Mouse (Mus musculus) CH12.LX (cell line): ENCODE measurements at regions not wholly inside any gene's neighbourhood (a gene's known extent, or its start where the extent isn't known, plus 50 kb on each side); places are given as distances from the start of the nearest gene placed in this dataset.

Experiments used
- DNase-seq: peaks from one replicate; pipeline ENCODE4 v3.0.0-alpha.2; 2013; ENCODE audit errors: extremely low read depth
- H3K27ac ChIP-seq: 2 replicates; pipeline ENCODE4 v1.5.1; 2012; ENCODE audit warnings: low read depth, mild to moderate bottlenecking, control low read depth, moderate library complexity; ENCODE audit not compliant: insufficient read depth
- H3K27me3 ChIP-seq: replicated peaks from 2 replicates; pipeline ENCODE3; 2012; ENCODE audit warnings: inconsistent platforms
- H3K36me3 ChIP-seq, 2 experiments: replicated peaks in 1 of 2; 2 replicates each; pipeline versions ENCODE3 to v1.6.1; 2012; ENCODE audit warnings: inconsistent platforms in 1 of 2, low read length in 1 of 2, mild to moderate bottlenecking in 1 of 2, mixed read lengths in 1 of 2, moderate library complexity in 1 of 2; ENCODE audit not compliant: control insufficient read depth in 1 of 2, insufficient read depth in 1 of 2
- H3K4me1 ChIP-seq, 2 experiments: 2 replicates each; pipeline ENCODE4 v1.6.1; 2012; ENCODE audit warnings: inconsistent platforms in 1 of 2, moderate library complexity in 1 of 2; ENCODE audit not compliant: insufficient read depth in 2 of 2, control insufficient read depth in 1 of 2
- H3K4me2 ChIP-seq: 2 replicates; pipeline ENCODE4 v1.6.1; 2012; ENCODE audit warnings: low read depth, mild to moderate bottlenecking, control low read depth; ENCODE audit not compliant: poor library complexity, insufficient read depth, severe bottlenecking
- H3K4me3 ChIP-seq, 3 experiments: fragments of 150-350 bp in 1 of 3; sonication (generic) in 1 of 3; replicated peaks in 1 of 3; 2 replicates each; pipeline versions ENCODE3 to v1.5.1; 2011 to 2012; ENCODE audit warnings: low read depth in 2 of 3, low read length in 2 of 3, mild to moderate bottlenecking in 2 of 3, moderate library complexity in 2 of 3, control low read depth in 1 of 3, improper control_type of control experiment in 1 of 3, inconsistent platforms in 1 of 3, mixed read lengths in 1 of 3; ENCODE audit not compliant: poor library complexity in 1 of 3
- H3K79me2 ChIP-seq: replicated peaks from 2 replicates; pipeline ENCODE4 v1.6.1; 2012; ENCODE audit warnings: mild to moderate bottlenecking, moderate library complexity; ENCODE audit not compliant: control insufficient read depth, poor library complexity, insufficient read depth, severe bottlenecking; ENCODE audit errors: extremely low read depth
- H3K9ac ChIP-seq: 2 replicates; pipeline ENCODE4 v1.6.1; 2012; ENCODE audit warnings: low read depth, mild to moderate bottlenecking, control low read depth, moderate library complexity; ENCODE audit not compliant: insufficient read depth
- H3K9me3 ChIP-seq: replicated peaks from 2 replicates; pipeline ENCODE3; 2012; ENCODE audit warnings: low read length, inconsistent platforms, mixed read lengths
- BHLHE40 ChIP-seq: IDR thresholded peaks from 2 replicates; pipeline ENCODE4 v1.6.1; 2011; ENCODE audit warnings: mild to moderate bottlenecking, low read depth, low read length, improper control_type of control experiment
- CHD2 ChIP-seq: IDR thresholded peaks from 2 replicates; pipeline ENCODE4 v1.6.1; 2011; ENCODE audit warnings: low read length, improper control_type of control experiment
- CTCF ChIP-seq, 2 experiments: IDR thresholded peaks in 1 of 2; conservative IDR thresholded peaks in 1 of 2; 2 replicates each; pipeline ENCODE4 v1.5.1; 2011 to 2012; ENCODE audit warnings: low read depth in 2 of 2, low read length in 2 of 2, improper control_type of control experiment in 1 of 2, inconsistent platforms in 1 of 2, mild to moderate bottlenecking in 1 of 2, moderate library complexity in 1 of 2
- ELF1 ChIP-seq: IDR thresholded peaks from 2 replicates; pipeline ENCODE4 v1.6.1; 2014; ENCODE audit warnings: low read depth, mild to moderate bottlenecking, inconsistent platforms, low read length, improper control_type of control experiment
- EP300 ChIP-seq: IDR thresholded peaks from 2 replicates; pipeline ENCODE4 v1.6.1; 2011; ENCODE audit warnings: low read length, improper control_type of control experiment
- ETS1 ChIP-seq: conservative IDR thresholded peaks from 2 replicates; pipeline ENCODE4 v1.6.1; 2012; ENCODE audit warnings: low read depth, mild to moderate bottlenecking, inconsistent platforms, low read length, improper control_type of control experiment, moderate library complexity
- GABPA ChIP-seq: IDR thresholded peaks from 2 replicates; pipeline ENCODE4 v1.6.1; 2012; ENCODE audit warnings: low read depth, low read length, improper control_type of control experiment, inconsistent platforms; ENCODE audit not compliant: insufficient replicate concordance
- HCFC1 ChIP-seq: IDR thresholded peaks from 2 replicates; pipeline ENCODE4 v1.6.1; 2012; ENCODE audit warnings: low read depth, mild to moderate bottlenecking, inconsistent platforms, low read length, improper control_type of control experiment
- KAT2A ChIP-seq: IDR thresholded peaks from 2 replicates; pipeline ENCODE4 v1.6.1; 2012; ENCODE audit warnings: low read length, improper control_type of control experiment, inconsistent platforms; ENCODE audit not compliant: insufficient replicate concordance
- MAFK ChIP-seq: IDR thresholded peaks from 2 replicates; pipeline ENCODE4 v1.6.1; 2011; ENCODE audit warnings: low read length, improper control_type of control experiment; ENCODE audit not compliant: insufficient replicate concordance
- MEF2A ChIP-seq: IDR thresholded peaks from 2 replicates; pipeline ENCODE4 v1.6.1; 2014; ENCODE audit warnings: low read depth, mild to moderate bottlenecking, inconsistent platforms, low read length, improper control_type of control experiment, borderline replicate concordance
- MXI1 ChIP-seq: IDR thresholded peaks from 2 replicates; pipeline ENCODE4 v1.6.1; 2011; ENCODE audit warnings: mild to moderate bottlenecking, low read depth, low read length, improper control_type of control experiment
- MYC ChIP-seq: IDR thresholded peaks from 2 replicates; pipeline ENCODE4 v1.6.1; 2011; ENCODE audit warnings: low read depth, mild to moderate bottlenecking, improper control_type of control experiment, low read length
- POLR2AphosphoS2 ChIP-seq: IDR thresholded peaks from 2 replicates; pipeline ENCODE4 v1.6.1; 2011; ENCODE audit warnings: low read depth, low read length, improper control_type of control experiment
- RAD21 ChIP-seq: IDR thresholded peaks from 2 replicates; pipeline ENCODE4 v1.6.1; 2011; ENCODE audit warnings: low read depth, mild to moderate bottlenecking, low read length, improper control_type of control experiment, moderate library complexity
- SIN3A ChIP-seq: IDR thresholded peaks from 2 replicates; pipeline ENCODE4 v1.6.1; 2012; ENCODE audit warnings: low read length, improper control_type of control experiment, inconsistent platforms
- TBP ChIP-seq: conservative IDR thresholded peaks from 2 replicates; pipeline ENCODE4 v1.6.1; 2011; ENCODE audit warnings: low read depth, low read length, improper control_type of control experiment
- TCF12 ChIP-seq: IDR thresholded peaks from 2 replicates; pipeline ENCODE4 v1.6.1; 2014; ENCODE audit warnings: low read depth, mild to moderate bottlenecking, inconsistent platforms, low read length, improper control_type of control experiment
- USF1 ChIP-seq: IDR thresholded peaks from 2 replicates; pipeline ENCODE4 v1.6.1; 2014; ENCODE audit warnings: low read depth, mild to moderate bottlenecking, inconsistent platforms, low read length, improper control_type of control experiment
- dilution Hi-C: fragments of 300-500 bp; cut with MboI; formaldehyde crosslinking; loops from 2 replicates; pipeline ENCODE4 v1.14.3; 2020; ENCODE audit warnings: low sequenced_read_pairs; ENCODE audit not compliant: extremely low pct_unique_long_range_greater_than_20kb, extremely low pct_ligation_motif_present
- in situ Hi-C: fragments of 300-500 bp; cut with MboI; formaldehyde crosslinking; loops from 3 replicates; pipeline ENCODE4 v1.14.3; 2019; ENCODE audit warnings: low sequenced_read_pairs, low pct_ligation_motif_present, low pct_unique_long_range_greater_than_20kb, mixed read lengths

DNA sequence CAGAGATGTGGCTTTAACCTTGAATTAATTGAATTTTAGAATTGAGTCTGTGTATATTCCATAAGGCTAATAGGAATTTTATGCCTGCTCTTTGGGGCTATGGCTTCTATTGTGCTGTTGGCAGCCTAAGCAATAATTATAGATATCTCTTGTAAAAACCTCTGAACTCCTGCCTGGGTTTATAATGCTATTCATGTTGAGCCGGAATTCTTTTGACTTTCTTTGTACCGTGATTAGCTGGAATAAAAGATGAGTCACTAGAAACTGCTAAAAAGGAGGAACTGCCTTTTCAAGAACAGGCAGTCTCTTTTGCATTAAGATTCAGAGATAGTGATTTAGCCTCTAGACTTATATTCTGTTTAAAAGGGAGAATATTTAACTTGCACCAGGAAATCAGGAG lies 71.4 kb downstream of the Pabpc6 start:
- no peak overlapping the region for H3K9ac ChIP-seq
- H3K36me3 ChIP-seq = no peaks in the 10 kb centered on the region
- H3K9me3 ChIP-seq = no peaks in the 10 kb centered on the region
- DNase-seq = no peak
- H3K4me2 ChIP-seq = no peak overlapping the region
- no peaks in the 10 kb centered on the region for H3K4me1 ChIP-seq
- no peak overlapping the region for H3K27ac ChIP-seq
- H3K27me3 ChIP-seq = no peaks in the 10 kb centered on the region
- in situ Hi-C loops = no loop called here
- no peaks in the 10 kb centered on the region for H3K79me2 ChIP-seq
- no peak overlapping the region for H3K4me3 ChIP-seq
- TF ChIP-seq TCF12 (no peak), POLR2AphosphoS2 (no peak), TBP (no peak), ELF1 (no peak), ETS1 (no peak), MXI1 (no peak), EP300 (no peak), USF1 (no peak), MEF2A (no peak), MAFK (no peak), RAD21 (no peak), MYC (no peak), CHD2 (no peak), GABPA (no peak), SIN3A (no peak), HCFC1 (no peak), BHLHE40 (no peak), KAT2A (no peak), CTCF (conservative IDR thresholded peaks at IDR 0.05 in 1 of 2, IDR thresholded peaks at IDR 0.05 in 1 of 2; ENCODE audit: low read depth in 2 of 2, low read length in 2 of 2) (no peak)
- dilution Hi-C loops = no loop called here

- dilution Hi-C loops = no loop called here
- Histone ChIP-seq H3K27ac (no peak overlapping the region), H3K4me3 (no peak overlapping the region)
- DNase-seq = peak; percentile 22
- TF ChIP-seq CTCF (conservative IDR thresholded peaks at IDR 0.05 in 1 of 2, IDR thresholded peaks at IDR 0.05 in 1 of 2; ENCODE audit: low read depth in 2 of 2, low read length in 2 of 2) (peak in 1 of 2 experiments; percentile 36; a peak in 3 of 4 replicates), RAD21 (peak; percentile 30), CHD2 (no peak)
- TF ChIP-seq, all 38 proteins: peak for 2
- Histone ChIP-seq H3K27me3 (no peaks in the 10 kb centered on the region), H3K9me3 (no peaks in the 10 kb centered on the region), H3K36me3 (no peaks in the 10 kb centered on the region), H3K9ac (no peak overlapping the region), H3K4me1 (no peaks in the 10 kb centered on the region), H3K4me2 (no peak overlapping the region), H3K79me2 (no peaks in the 10 kb centered on the region)
- in situ Hi-C loops = no loop called here
These were observed 69.1 kb downstream of the Pabpc6 start for GRCm38 (mm10) chr17:9600459-9600858.
